Mouse (Mus musculus) cortical plate, adult 2 months (tissue): ENCODE results near the gene Fgd2.

Source experiments
- CTCF ChIP-seq: fragments of 200-500 bp; IDR thresholded peaks from 2 replicates; pipeline ENCODE4 v1.5.1; 2011; ENCODE audit warnings: mild to moderate bottlenecking, control low read depth, low read length; ENCODE audit not compliant: insufficient read depth; ENCODE audit errors: extremely low read depth
- POLR2A ChIP-seq: fragments of 200-500 bp; IDR thresholded peaks from 2 replicates; pipeline ENCODE4 v1.6.1; 2011; ENCODE audit warnings: mild to moderate bottlenecking, low read length, control low read depth; ENCODE audit not compliant: insufficient read depth; ENCODE audit errors: extremely low read depth

GRCm38 (mm10) chr17:29326531-29327529, 33.9 kb upstream of the Fgd2 start:
- TF ChIP-seq CTCF (no peak), POLR2A (no peak)
